Mouse (Mus musculus) liver, embryonic 16.5 days (tissue): Measurements from ENCODE around the gene 1110059E24Rik. TPM values are rescaled to one million over a fixed set of nuclear protein-coding genes. Genes with fewer than 3 reads are reported as not detected.
A peak's percentile ranks its signal among the peaks of the same experiment; 100 is the strongest.
"Not testable (repeated sequence)": the region's sequence is repeated elsewhere in the genome, so short reads cannot be mapped to it uniquely, and the experiment has no call there.

Experiments used
- ATAC-seq: fragments of 200-750 bp; cut with Nextera tagmentation; 2 replicates; pipeline ENCODE4 v1.8.0; 2017; ENCODE audit warnings: low read depth, mild to moderate bottlenecking, moderate number of reproducible peaks, moderate library complexity
- H3K27ac ChIP-seq: fragments of 300-500 bp; sonication (generic); 2 replicates; pipeline ENCODE4 v1.5.1; 2014; ENCODE audit warnings: mild to moderate bottlenecking, low read length
- H3K27me3 ChIP-seq: fragments of 300-500 bp; sonication (generic); 2 replicates; pipeline ENCODE4 v1.6.1; 2014; ENCODE audit warnings: low read depth, low read length, mixed read lengths; ENCODE audit not compliant: control insufficient read depth, insufficient read depth
- H3K36me3 ChIP-seq: fragments of 300-500 bp; sonication (generic); 2 replicates; pipeline ENCODE4 v1.6.1; 2014; ENCODE audit warnings: mild to moderate bottlenecking; ENCODE audit not compliant: control insufficient read depth, insufficient read depth
- H3K4me1 ChIP-seq: fragments of 300-500 bp; sonication (generic); 2 replicates; pipeline ENCODE4 v1.6.1; 2014; ENCODE audit warnings: low read depth, low read length, mixed read lengths; ENCODE audit not compliant: control insufficient read depth
- H3K4me2 ChIP-seq: fragments of 300-500 bp; sonication (generic); 2 replicates; pipeline ENCODE4 v1.6.1; 2014; ENCODE audit warnings: low read depth, low read length, mixed read lengths
- H3K4me3 ChIP-seq: fragments of 300-500 bp; sonication (generic); 2 replicates; pipeline ENCODE4 v1.5.1; 2014; ENCODE audit warnings: low read depth, mild to moderate bottlenecking, low read length
- H3K9ac ChIP-seq: fragments of 300-500 bp; sonication (generic); 2 replicates; pipeline ENCODE4 v1.6.1; 2014; ENCODE audit warnings: low read depth, low read length
- H3K9me3 ChIP-seq: fragments of 300-500 bp; sonication (generic); replicated peaks from 2 replicates; pipeline ENCODE4 v1.6.1; 2016; ENCODE audit warnings: low read length; ENCODE audit not compliant: control insufficient read depth
- WGBS: fragments of 180-500 bp; shearing (Covaris S2); extraction: QIAGEN DNeasy Blood & Tissue Kit; methylation state at CpG from one replicate; pipeline ENCODE4 v1.1.7; 2014; ENCODE audit not compliant: insufficient replicate concordance; 5-methylcytosine and 5-hydroxymethylcytosine counted together
- polyA plus RNA-seq: library from polyadenylated mRNA; unstranded; fragments of >200 nt; fragmentation: Nextera tagmentation; extraction: Ambion mirVana; gene quantifications from 2 replicates; pipeline ENCODE4 v1.2.1, GENCODE M21; 2015

Gene 1110059E24Rik
- polyA plus RNA-seq, 1 experiment from 2014 or later, result 12.7 TPM

- no peak overlapping the region for H3K9ac ChIP-seq
- WGBS, result 56% methylated on average over 1 of the region's 1 CpGs
- no peak for ATAC-seq
Measured at GRCm38 (mm10) chr19:21629501-21629900, 23.3 kb downstream of the 1110059E24Rik start.

GRCm38 (mm10) chr19:21629030-21629429 lies 23.7 kb downstream of the 1110059E24Rik start:
- H3K27ac ChIP-seq, result no peak overlapping the region
- no peak overlapping the region for H3K9ac ChIP-seq
- no peaks in the 10 kb centered on the region for H3K36me3 ChIP-seq
- no peak overlapping the region for H3K4me3 ChIP-seq
- no peaks in the 10 kb centered on the region for H3K27me3 ChIP-seq
- H3K4me1 ChIP-seq, result peaks cover 3% of the 10 kb centered on the region
- 89% methylated on average over 1 of the region's 1 CpGs for WGBS
- H3K9me3 ChIP-seq, result no peaks in the 10 kb centered on the region
- H3K4me2 ChIP-seq, result no peak overlapping the region
- no peak for ATAC-seq

More at GRCm38 (mm10) chr19:21629501-21629900, 23.3 kb downstream of the 1110059E24Rik start:
- no peaks in the 10 kb centered on the region for H3K9me3 ChIP-seq
- H3K4me3 ChIP-seq, result no peak overlapping the region
- H3K36me3 ChIP-seq, result no peaks in the 10 kb centered on the region
- H3K4me2 ChIP-seq, result no peak overlapping the region
- no peaks in the 10 kb centered on the region for H3K27me3 ChIP-seq
- H3K4me1 ChIP-seq, result peaks cover 3% of the 10 kb centered on the region
- no peak overlapping the region for H3K27ac ChIP-seq

- H3K4me2 ChIP-seq, H3K9ac ChIP-seq, H3K9me3 ChIP-seq, H3K27ac ChIP-seq, ATAC-seq, H3K4me3 ChIP-seq, H3K27me3 ChIP-seq, H3K36me3 ChIP-seq, H3K4me1 ChIP-seq: not testable (repeated sequence)
- WGBS, result 61% methylated on average over 11 of the region's 11 CpGs
Measured at GRCm38 (mm10) chr19:21628440-21628839, 24.3 kb downstream of the 1110059E24Rik start.

- Histone ChIP-seq H3K27me3 (no peaks in the 10 kb centered on the region), H3K36me3 (no peaks in the 10 kb centered on the region), H3K4me1 (peaks cover 3% of the 10 kb centered on the region), H3K9ac (no peak overlapping the region), H3K4me3 (no peak overlapping the region), H3K9me3 (no peaks in the 10 kb centered on the region), H3K27ac (no peak overlapping the region), H3K4me2 (no peak overlapping the region)
- WGBS, result 58% methylated on average over 6 of the region's 6 CpGs
- peak; percentile 72 for ATAC-seq
Measured at GRCm38 (mm10) chr19:21626271-21626988, 26.3 kb downstream of the 1110059E24Rik start.

- Histone ChIP-seq H3K9ac (no peak overlapping the region), H3K9me3 (no peaks in the 10 kb centered on the region), H3K27me3 (no peaks in the 10 kb centered on the region), H3K36me3 (no peaks in the 10 kb centered on the region), H3K27ac (no peak overlapping the region), H3K4me3 (no peak overlapping the region), H3K4me1 (no peaks in the 10 kb centered on the region; the same call in 1 of the 2 replicates), H3K4me2 (no peak overlapping the region)
- ATAC-seq, result no peak
- WGBS, result 73% methylated on average over 4 of the region's 4 CpGs
Measured at GRCm38 (mm10) chr19:21624148-21624535, 28.6 kb downstream of the 1110059E24Rik start.

GRCm38 (mm10) chr19:21623410-21624147 lies 29.2 kb downstream of the 1110059E24Rik start:
- H3K4me2 ChIP-seq, result no peak overlapping the region
- ATAC-seq, result 0 out of 2 replicates have a peak, but pooled peaks have one; percentile 7

GRCm38 (mm10) chr19:21615801-21616200 lies 37.0 kb downstream of the 1110059E24Rik start:
- Histone ChIP-seq H3K36me3 (no peaks in the 10 kb centered on the region), H3K9me3 (no peaks in the 10 kb centered on the region), H3K4me3 (no peak overlapping the region), H3K4me1 (no peaks in the 10 kb centered on the region; the same call in 1 of the 2 replicates), H3K9ac (no peak overlapping the region), H3K4me2 (no peak overlapping the region), H3K27ac (no peak overlapping the region), H3K27me3 (no peaks in the 10 kb centered on the region)
- no peak for ATAC-seq
- WGBS, result 41% methylated on average over 3 of the region's 3 CpGs

More at GRCm38 (mm10) chr19:21623410-21624147, 29.2 kb downstream of the 1110059E24Rik start:
- Histone ChIP-seq H3K4me3 (no peak overlapping the region), H3K9me3 (no peaks in the 10 kb centered on the region), H3K27ac (no peak overlapping the region), H3K27me3 (no peaks in the 10 kb centered on the region), H3K4me1 (no peaks in the 10 kb centered on the region; the same call in 1 of the 2 replicates), H3K9ac (no peak overlapping the region), H3K36me3 (no peaks in the 10 kb centered on the region)
- WGBS, result 50% methylated on average over 3 of the region's 3 CpGs

GRCm38 (mm10) chr19:21611725-21612575 lies 40.8 kb downstream of the 1110059E24Rik start:
- no peaks in the 10 kb centered on the region for H3K27me3 ChIP-seq
- H3K36me3 ChIP-seq, result no peaks in the 10 kb centered on the region
- 71% methylated on average over 9 of the region's 9 CpGs for WGBS
- H3K4me2 ChIP-seq, result no peak overlapping the region
- H3K9ac ChIP-seq, result no peak overlapping the region
- ATAC-seq, result no peak
- H3K4me3 ChIP-seq, result no peak overlapping the region
- H3K27ac ChIP-seq, result no peak overlapping the region; the same call in 1 of the 2 replicates
- H3K4me1 ChIP-seq, result no peaks in the 10 kb centered on the region; the same call in 1 of the 2 replicates
- no peaks in the 10 kb centered on the region for H3K9me3 ChIP-seq
